Mouse (Mus musculus) lung, embryonic 16.5 days (tissue): ENCODE results near the gene Ifitm6. TPM values are rescaled to one million over a fixed set of nuclear protein-coding genes. Genes with fewer than 3 reads are reported as not detected.

Source experiments
- ATAC-seq: fragments of 200-750 bp; cut with Nextera tagmentation; 2 replicates; pipeline ENCODE4 v1.8.0; 2017; ENCODE audit warnings: low read depth, mild to moderate bottlenecking, moderate library complexity
- H3K27ac ChIP-seq: fragments of 300-500 bp; sonication (generic); 2 replicates; pipeline ENCODE4 v1.5.1; 2014; ENCODE audit warnings: mild to moderate bottlenecking, control low read depth, low read length
- H3K27me3 ChIP-seq: fragments of 300-500 bp; sonication (generic); 2 replicates; pipeline ENCODE4 v1.6.1; 2014; ENCODE audit warnings: low read depth, low read length, mixed read lengths; ENCODE audit not compliant: control insufficient read depth, insufficient read depth
- H3K36me3 ChIP-seq: fragments of 300-500 bp; sonication (generic); 2 replicates; pipeline ENCODE4 v1.6.1; 2014; ENCODE audit warnings: low read length; ENCODE audit not compliant: control insufficient read depth, insufficient read depth
- H3K4me1 ChIP-seq: fragments of 300-500 bp; sonication (generic); replicated peaks from 2 replicates; pipeline ENCODE4 v1.6.1; 2014; ENCODE audit warnings: low read length, mixed read lengths; ENCODE audit not compliant: control insufficient read depth, insufficient read depth
- H3K4me2 ChIP-seq: fragments of 300-500 bp; sonication (generic); 2 replicates; pipeline ENCODE4 v1.6.1; 2014; ENCODE audit warnings: low read depth, low read length, control low read depth
- H3K4me3 ChIP-seq: fragments of 300-500 bp; sonication (generic); 2 replicates; pipeline ENCODE4 v1.5.1; 2014; ENCODE audit warnings: mild to moderate bottlenecking, low read length, control low read depth
- H3K9ac ChIP-seq: fragments of 300-500 bp; sonication (generic); 2 replicates; pipeline ENCODE4 v1.6.1; 2014; ENCODE audit warnings: low read length, control low read depth
- H3K9me3 ChIP-seq: fragments of 300-500 bp; sonication (generic); 2 replicates; pipeline ENCODE4 v1.6.1; 2016; ENCODE audit warnings: low read length; ENCODE audit not compliant: control insufficient read depth
- WGBS: fragments of 180-500 bp; shearing (Covaris S2); extraction: QIAGEN DNeasy Blood & Tissue Kit; methylation state at CpG from one replicate; pipeline ENCODE4 v1.1.7; 2014; 5-methylcytosine and 5-hydroxymethylcytosine counted together
- polyA plus RNA-seq: library from polyadenylated mRNA; unstranded; fragments of >200 nt; fragmentation: Nextera tagmentation; extraction: Ambion mirVana; gene quantifications from 2 replicates; pipeline ENCODE4 v1.2.1, GENCODE M21; 2015

Gene Ifitm6
- polyA plus RNA-seq, 1 experiment from 2014 or later = 1.5 TPM

DNA sequence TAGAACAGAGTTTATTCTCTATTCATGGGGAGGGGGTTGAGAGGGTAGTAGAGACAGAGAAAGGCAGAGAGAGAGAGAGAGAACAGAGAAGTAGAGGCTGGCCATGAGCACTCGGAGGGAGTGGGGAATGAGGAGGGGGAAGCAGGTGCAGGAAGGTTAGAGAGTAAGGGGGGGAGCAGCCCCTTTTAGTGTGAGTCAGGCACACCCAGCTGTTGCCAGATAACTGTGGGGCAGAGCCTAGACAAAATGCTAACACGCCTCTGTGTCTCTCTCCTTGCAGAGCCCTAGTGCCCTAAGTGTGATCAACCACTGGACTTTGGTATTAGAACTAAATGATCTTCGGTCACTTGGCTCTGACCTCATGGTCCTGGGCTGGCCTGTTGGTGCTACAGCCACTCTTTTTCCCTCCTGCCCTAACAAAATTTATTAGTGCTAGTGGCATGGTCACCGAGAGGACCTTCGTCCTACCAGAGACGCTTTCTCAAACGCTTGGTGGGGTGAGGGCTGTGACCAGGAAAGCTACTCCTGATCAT lies 6.4 kb downstream of the Ifitm6 start:
- no peak overlapping the region for H3K4me2 ChIP-seq

DNA sequence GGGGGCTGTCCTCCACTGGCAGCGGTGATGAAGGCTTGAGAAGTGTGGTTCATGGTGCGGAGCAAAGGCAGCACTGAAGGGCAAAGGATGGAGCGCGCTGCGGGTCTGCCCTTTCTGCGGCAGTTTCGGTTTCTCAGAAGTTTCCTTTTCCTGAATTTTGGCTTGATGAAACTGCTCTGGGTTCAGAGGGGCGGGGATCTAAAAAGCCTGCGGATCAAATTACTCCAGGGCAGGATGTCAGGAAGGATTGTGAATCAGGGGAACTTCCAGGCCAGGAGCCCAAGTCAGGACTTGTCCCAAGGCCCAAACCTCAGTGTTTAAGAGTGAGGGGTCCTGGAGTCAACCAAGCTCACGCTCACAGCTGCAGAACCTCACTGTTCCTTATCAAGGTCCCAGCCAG lies 7.1 kb downstream of the Ifitm6 start, which contains the start of gene Ifitm3:
Gene Ifitm3, minus strand, starts transcription at position 178 of the 400 bp plus-strand sequence.
- Histone ChIP-seq H3K27me3 (no peaks in the 10 kb centered on the region), H3K4me3 (peak within 1 kb of the TSS; percentile 47), H3K4me2 (peak within 1 kb of the TSS; percentile 63), H3K36me3 (no peaks in the 10 kb centered on the region), H3K4me1 (peaks cover 11% of the 10 kb centered on the region), H3K9ac (peak within 1 kb of the TSS; percentile 58), H3K9me3 (no peaks in the 10 kb centered on the region; the same call in 1 of the 2 replicates), H3K27ac (peak within 1 kb of the TSS; percentile 75)
- 3% methylated on average over 10 of the region's 10 CpGs for WGBS
- ATAC-seq = peak; percentile 65

More for the DNA sequence above, 6.4 kb downstream of the Ifitm6 start:
- Histone ChIP-seq H3K36me3 (no peaks in the 10 kb centered on the region), H3K4me3 (no peak overlapping the region), H3K4me1 (peaks cover 11% of the 10 kb centered on the region), H3K9me3 (no peaks in the 10 kb centered on the region; the same call in 1 of the 2 replicates), H3K27me3 (no peaks in the 10 kb centered on the region), H3K27ac (peak overlapping the region; percentile 75), H3K9ac (peak overlapping the region; percentile 56)
- 84% methylated on average over 7 of the region's 7 CpGs for WGBS
- ATAC-seq = 0 out of 2 replicates have a peak, but pooled peaks have one; percentile 3

DNA sequence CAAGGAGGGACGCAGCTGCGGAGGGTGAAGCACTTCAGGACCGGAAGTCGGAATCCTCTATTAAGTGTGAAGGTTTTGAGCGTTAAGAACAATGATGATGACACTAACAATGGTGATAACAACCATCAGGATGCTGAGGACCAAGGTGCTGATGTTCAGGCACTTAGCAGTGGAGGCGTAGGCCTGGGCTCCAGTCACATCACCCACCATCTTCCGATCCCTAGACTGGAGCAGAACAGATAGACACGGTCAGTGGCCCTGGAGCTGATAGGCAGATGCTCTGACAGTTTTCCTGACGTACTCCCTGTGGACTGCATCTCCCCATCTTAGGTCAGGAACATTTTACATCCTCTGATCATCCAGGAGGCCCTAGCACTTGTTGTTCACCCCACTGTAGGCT lies 8.1 kb downstream of the Ifitm6 start:
- H3K27ac ChIP-seq = no peak overlapping the region
- H3K4me3 ChIP-seq = peak overlapping the region; percentile 47
- peak overlapping the region; percentile 58 for H3K9ac ChIP-seq
- H3K4me2 ChIP-seq = peak overlapping the region; percentile 63
- no peak for ATAC-seq
- no peaks in the 10 kb centered on the region for H3K27me3 ChIP-seq
- WGBS = 75% methylated on average over 9 of the region's 9 CpGs
- H3K4me1 ChIP-seq = peaks cover 11% of the 10 kb centered on the region
- H3K9me3 ChIP-seq = no peaks in the 10 kb centered on the region; the same call in 1 of the 2 replicates
- no peaks in the 10 kb centered on the region for H3K36me3 ChIP-seq

DNA sequence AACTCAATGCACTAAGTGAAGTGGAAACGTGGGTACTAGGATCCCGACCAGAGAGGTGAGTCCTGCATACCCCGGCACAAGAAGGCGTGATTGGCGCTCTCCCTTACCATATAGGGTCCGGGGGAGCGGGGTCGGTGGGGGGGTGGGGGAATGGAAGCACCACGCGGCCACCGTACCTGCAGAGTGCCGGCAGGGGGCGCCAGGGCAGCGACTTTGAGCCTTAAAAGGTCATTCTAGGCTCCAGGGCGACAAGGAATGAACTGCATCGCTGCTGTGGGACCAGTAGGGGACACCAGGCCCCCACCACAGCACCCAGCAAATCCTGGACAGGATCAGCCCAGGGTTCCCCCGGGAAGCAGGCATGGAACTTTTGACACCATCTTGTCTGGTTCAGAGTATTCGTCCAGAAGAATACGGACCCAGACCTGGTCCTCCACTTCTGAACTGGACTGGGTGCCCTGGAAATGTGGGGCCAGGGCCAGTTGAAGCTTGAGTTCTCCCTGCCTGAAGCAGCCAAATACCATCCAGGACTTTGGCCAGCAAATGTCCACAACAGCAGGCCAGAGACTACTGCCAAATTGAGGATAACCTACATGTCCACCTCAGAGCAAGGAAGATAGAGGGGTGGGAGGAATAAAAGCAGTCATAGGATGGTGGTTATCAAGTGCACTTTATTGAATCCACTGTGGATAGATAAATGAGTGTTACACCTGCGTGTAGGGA lies 8.6 kb downstream of the Ifitm6 start:
- no peaks in the 10 kb centered on the region for H3K27me3 ChIP-seq
- H3K4me2 ChIP-seq = peak overlapping the region; percentile 63
- no peaks in the 10 kb centered on the region for H3K36me3 ChIP-seq
- 7% methylated on average over 20 of the region's 20 CpGs for WGBS
- H3K27ac ChIP-seq = no peak overlapping the region
- peak; percentile 89 for ATAC-seq
- no peak overlapping the region for H3K9ac ChIP-seq
- H3K4me3 ChIP-seq = no peak overlapping the region
- peaks cover 11% of the 10 kb centered on the region for H3K4me1 ChIP-seq
- H3K9me3 ChIP-seq = no peaks in the 10 kb centered on the region

DNA sequence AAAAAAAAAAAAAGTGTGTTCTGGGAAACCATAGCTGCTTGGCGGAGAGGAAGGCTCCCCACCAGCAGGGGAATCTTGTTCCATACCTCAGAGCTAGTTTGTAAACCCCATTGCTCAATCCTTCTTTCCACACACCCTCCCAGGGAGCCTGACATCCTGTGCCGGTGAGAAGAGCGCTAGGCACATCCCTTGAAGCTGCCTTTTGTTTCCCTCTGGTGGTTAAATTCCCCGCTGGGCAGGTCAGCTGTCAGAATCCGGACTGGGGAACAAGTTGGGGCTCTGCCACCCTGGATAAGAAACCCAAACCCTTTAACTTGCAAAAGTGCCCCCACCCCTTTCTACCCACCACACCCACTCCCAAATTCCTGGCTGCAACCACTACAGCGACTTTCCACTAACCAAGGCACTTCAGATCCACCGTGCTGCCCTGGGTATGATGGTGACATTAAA lies 9.4 kb downstream of the Ifitm6 start:
- no peaks in the 10 kb centered on the region for H3K36me3 ChIP-seq
- no peak overlapping the region for H3K4me3 ChIP-seq
- peaks cover 11% of the 10 kb centered on the region for H3K4me1 ChIP-seq
- H3K9ac ChIP-seq = no peak overlapping the region
- peak; percentile 45; the same call in 1 of the 2 replicates for ATAC-seq
- peak overlapping the region; percentile 63; the same call in 1 of the 2 replicates for H3K4me2 ChIP-seq
- WGBS = 10% methylated on average over 7 of the region's 7 CpGs
- no peaks in the 10 kb centered on the region for H3K9me3 ChIP-seq
- no peak overlapping the region for H3K27ac ChIP-seq
- H3K27me3 ChIP-seq = no peaks in the 10 kb centered on the region

DNA sequence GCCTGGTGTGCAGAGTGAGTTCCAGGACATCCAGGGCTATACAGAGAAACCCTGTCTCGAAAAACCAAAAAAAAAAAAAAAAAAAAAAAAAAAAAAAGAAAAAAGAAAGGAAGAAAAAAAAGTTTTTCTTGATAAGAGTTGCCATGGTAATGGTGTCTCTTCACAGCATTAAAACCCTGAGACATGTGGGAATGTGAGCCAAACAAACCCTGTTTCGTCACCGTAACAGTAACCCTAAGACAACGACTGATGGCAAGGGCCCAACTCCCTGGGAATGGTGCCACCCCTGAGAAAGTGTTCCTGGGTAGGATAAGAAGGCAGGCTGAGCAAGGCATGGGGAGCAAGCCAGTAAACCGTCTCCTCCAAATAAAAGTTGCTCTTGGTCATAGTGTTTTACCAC lies 10.8 kb downstream of the Ifitm6 start:
- no peak for ATAC-seq
- H3K27me3 ChIP-seq = no peaks in the 10 kb centered on the region
- no peak overlapping the region for H3K27ac ChIP-seq
- no peak overlapping the region for H3K4me3 ChIP-seq
- H3K9ac ChIP-seq = no peak overlapping the region
- peaks cover 11% of the 10 kb centered on the region for H3K4me1 ChIP-seq
- H3K9me3 ChIP-seq = no peaks in the 10 kb centered on the region
- H3K36me3 ChIP-seq = no peaks in the 10 kb centered on the region
- 44% methylated on average over 5 of the region's 5 CpGs for WGBS
- no peak overlapping the region for H3K4me2 ChIP-seq

DNA sequence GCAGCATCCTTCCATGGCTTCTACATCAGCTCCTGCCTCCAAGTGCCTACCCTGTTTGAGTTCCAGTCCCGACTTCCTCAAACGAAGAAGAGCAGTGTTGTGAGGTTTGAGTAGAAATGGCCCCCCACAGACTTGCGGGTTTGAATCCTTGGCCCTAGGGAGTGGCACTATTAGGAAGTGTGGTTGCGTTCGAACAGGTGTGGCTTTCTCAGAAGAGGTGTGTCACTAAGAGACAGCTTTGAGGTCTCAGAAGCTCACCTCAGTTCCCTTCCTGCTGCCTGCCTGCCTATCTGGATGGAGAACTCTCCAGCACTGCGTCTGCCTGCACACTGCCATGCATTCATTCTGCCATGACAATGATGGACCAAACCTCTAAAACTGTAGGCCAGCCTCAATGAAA lies 11.3 kb downstream of the Ifitm6 start:
- no peak overlapping the region for H3K27ac ChIP-seq
- H3K27me3 ChIP-seq = no peaks in the 10 kb centered on the region
- H3K4me2 ChIP-seq = no peak overlapping the region
- H3K4me3 ChIP-seq = no peak overlapping the region
- no peak overlapping the region for H3K9ac ChIP-seq
- no peak for ATAC-seq
- WGBS = 90% methylated on average over 6 of the region's 6 CpGs
- H3K9me3 ChIP-seq = no peaks in the 10 kb centered on the region
- peaks cover 11% of the 10 kb centered on the region for H3K4me1 ChIP-seq
- no peaks in the 10 kb centered on the region for H3K36me3 ChIP-seq

DNA sequence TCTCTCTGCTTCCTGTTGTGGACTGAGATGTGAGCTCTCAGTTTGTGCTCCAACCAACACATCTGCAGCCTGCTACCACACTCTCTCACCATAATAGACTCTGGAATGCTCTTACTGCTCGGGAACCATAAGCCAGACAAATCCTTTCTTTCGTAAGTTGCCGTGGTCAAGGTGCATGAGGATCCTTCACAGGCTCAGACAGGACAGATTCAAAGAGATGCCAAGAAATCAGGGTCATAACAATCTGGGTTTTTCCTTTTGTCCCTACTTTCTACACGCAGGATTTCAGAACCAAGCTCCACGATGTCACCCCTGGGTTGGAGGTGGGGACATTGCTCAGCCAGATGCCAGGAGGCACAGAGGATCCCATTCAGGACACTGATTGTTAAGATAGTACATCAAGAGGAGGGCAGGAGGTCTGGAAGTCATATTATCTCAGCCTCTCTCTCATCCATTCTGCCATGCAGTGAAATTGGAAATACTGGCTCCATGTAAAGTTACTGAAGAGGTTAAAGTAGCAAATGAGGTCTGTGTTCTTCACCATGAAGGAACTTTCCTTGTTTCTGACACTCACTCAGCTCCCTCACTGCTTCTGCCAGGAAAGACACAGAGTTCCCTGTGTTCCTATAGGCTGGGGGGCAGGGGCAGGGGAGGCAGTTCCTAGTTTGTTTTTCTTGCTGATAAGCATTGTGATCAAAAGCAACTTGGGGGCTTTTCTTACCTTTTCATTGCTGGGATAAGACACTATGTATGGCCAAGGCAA lies 14.3 kb downstream of the Ifitm6 start:
- Histone ChIP-seq H3K27me3 (peaks cover 3% of the 10 kb centered on the region; the same call in 1 of the 2 replicates), H3K4me2 (no peak overlapping the region), H3K4me3 (no peak overlapping the region), H3K9me3 (no peaks in the 10 kb centered on the region), H3K9ac (no peak overlapping the region), H3K27ac (no peak overlapping the region), H3K36me3 (no peaks in the 10 kb centered on the region), H3K4me1 (0 out of 2 replicates have a peak, but pooled peaks cover 2% of the 10 kb centered on the region)
- 63% methylated on average over 5 of the region's 5 CpGs for WGBS
- no peak for ATAC-seq
